Mouse (Mus musculus): ENCODE measurements around the gene Ppil3. TPM values are rescaled to one million over a fixed set of nuclear protein-coding genes. Genes with fewer than 3 reads are reported as not detected.
A peak's percentile ranks its signal among the peaks of the same experiment; 100 is the strongest.

The Ppil3 gene
- polyA plus RNA-seq, 2 experiments: 18.6 to 29.8 TPM

- Histone ChIP-seq H3K36me3 (replicated peaks; ENCODE audit: control insufficient read depth, insufficient read depth, low read depth) (peaks cover 20% of the 10 kb centered on the region), H3K4me3 (ENCODE audit: insufficient read depth in 1 of 2, low read depth in 2 of 2, low read length in 2 of 2) (peak overlapping the region; percentile 87 to 89), H3K27ac (peak overlapping the region; percentile 41), H3K9me3 (ENCODE audit: control insufficient read depth, low read length) (no peaks in the 10 kb centered on the region), H3K4me2 (ENCODE audit: low read depth) (peak overlapping the region; percentile 95), H3K4me1 (replicated peaks; ENCODE audit: control insufficient read depth in 2 of 2, insufficient read depth in 2 of 2, low read length in 1 of 2) (peaks cover 4 to 9% of the 10 kb centered on the region in 2 experiments; a peak in 2 of 4 replicates), H3K27me3 (ENCODE audit: control insufficient read depth, insufficient read depth, low read length) (no peaks in the 10 kb centered on the region), H3K9ac (replicated peaks) (peak overlapping the region; percentile 87)
- DNase-seq (ENCODE audit: low read depth in 3 of 3, low spot score in 3 of 3) (no peak), ATAC-seq (ENCODE audit: insufficient read depth) (no peak)
- no peak for TF ChIP-seq CTCF (IDR thresholded peaks at IDR 0.05; ENCODE audit: low read depth)
- no peak for TF ChIP-seq EP300 (IDR thresholded peaks at IDR 0.05; ENCODE audit: low read depth)
- WGBS (ENCODE audit: insufficient replicate concordance): 43% methylated on average over 19 of the region's 19 CpGs
These were observed 53.6 kb downstream of the Ppil3 start for GRCm38 (mm10) chr1:58391421-58392267.

GRCm38 (mm10) chr1:58382586-58383281 is 62.6 kb downstream of the Ppil3 start:
- DNase-seq (ENCODE audit: low read depth in 3 of 3, low spot score in 3 of 3) (no peak), ATAC-seq (ENCODE audit: insufficient read depth) (no peak)
- no peak overlapping the region for H3K4me3 ChIP-seq (ENCODE audit: insufficient read depth in 1 of 2, low read depth in 2 of 2, low read length in 2 of 2)
- no peaks in the 10 kb centered on the region for H3K36me3 ChIP-seq (replicated peaks; ENCODE audit: control insufficient read depth, insufficient read depth, low read depth)
- no peak for TF ChIP-seq CTCF (IDR thresholded peaks at IDR 0.05; ENCODE audit: low read depth)
- no peak for TF ChIP-seq EP300 (IDR thresholded peaks at IDR 0.05; ENCODE audit: low read depth)
- H3K9me3 ChIP-seq (ENCODE audit: control insufficient read depth, low read length): no peaks in the 10 kb centered on the region
- no peak overlapping the region for H3K27ac ChIP-seq
- H3K4me1 ChIP-seq (replicated peaks; ENCODE audit: control insufficient read depth in 2 of 2, insufficient read depth in 2 of 2, low read length in 1 of 2): no peaks in the 10 kb centered on the region
- no peak overlapping the region for H3K9ac ChIP-seq (replicated peaks)
- H3K27me3 ChIP-seq (ENCODE audit: control insufficient read depth, insufficient read depth, low read length): no peaks in the 10 kb centered on the region
- WGBS (ENCODE audit: insufficient replicate concordance): 68% methylated on average over 5 of the region's 5 CpGs
- H3K4me2 ChIP-seq (ENCODE audit: low read depth): no peak overlapping the region

Other genes starting within 250 kb of the Ppil3 start
- 0.10 and 0.75 TPM in 2 replicates for gene Aox4, start 235.1 kb downstream of the Ppil3 start, polyA plus RNA-seq (2012; rRNA removed)
- gene Aox4, start 235.1 kb downstream of the Ppil3 start, polyA plus RNA-seq (2014; fragmentation: Nextera tagmentation; extraction: Ambion mirVana): 0.22 and 0.25 TPM in 2 replicates
- 0.01 TPM in 1 of 2 replicates, not detected in the other for gene Aox2, start 167.2 kb downstream of the Ppil3 start, polyA plus RNA-seq (2012; rRNA removed)
- not detected in 2 replicates for gene Aox2, start 167.2 kb downstream of the Ppil3 start, polyA plus RNA-seq (2014; fragmentation: Nextera tagmentation; extraction: Ambion mirVana)
- gene Bzw1, start 52.6 kb downstream of the Ppil3 start, polyA plus RNA-seq (2012; rRNA removed): 25.8 and 38.3 TPM in 2 replicates
- gene Bzw1, start 52.6 kb downstream of the Ppil3 start, polyA plus RNA-seq (2014; fragmentation: Nextera tagmentation; extraction: Ambion mirVana): 152 and 153 TPM in 2 replicates
- gene Clk1, start 21.4 kb downstream of the Ppil3 start, polyA plus RNA-seq (2012; rRNA removed): 49.0 and 97.9 TPM in 2 replicates
- gene Clk1, start 21.4 kb downstream of the Ppil3 start, polyA plus RNA-seq (2014; fragmentation: Nextera tagmentation; extraction: Ambion mirVana): 69.3 and 78.5 TPM in 2 replicates
- gene Nif3l1, start 335 bp downstream of the Ppil3 start, polyA plus RNA-seq (2012; rRNA removed): 10.3 and 10.7 TPM in 2 replicates
- 16.5 and 18.0 TPM in 2 replicates for gene Nif3l1, start 335 bp downstream of the Ppil3 start, polyA plus RNA-seq (2014; fragmentation: Nextera tagmentation; extraction: Ambion mirVana)
- 17.7 and 21.2 TPM in 2 replicates for gene Orc2, start 59.6 kb upstream of the Ppil3 start, polyA plus RNA-seq (2012; rRNA removed)
- 39.0 and 40.0 TPM in 2 replicates for gene Orc2, start 59.6 kb upstream of the Ppil3 start, polyA plus RNA-seq (2014; fragmentation: Nextera tagmentation; extraction: Ambion mirVana)
- 0.63 and 0.95 TPM in 2 replicates for gene Fam126b, start 140.8 kb upstream of the Ppil3 start, polyA plus RNA-seq (2012; rRNA removed)
- gene Fam126b, start 140.8 kb upstream of the Ppil3 start, polyA plus RNA-seq (2014; fragmentation: Nextera tagmentation; extraction: Ambion mirVana): 2.4 and 2.9 TPM in 2 replicates
- gene Ndufb3, start 140.9 kb upstream of the Ppil3 start, polyA plus RNA-seq (2012; rRNA removed): 43.5 and 93.3 TPM in 2 replicates
- 118 and 123 TPM in 2 replicates for gene Ndufb3, start 140.9 kb upstream of the Ppil3 start, polyA plus RNA-seq (2014; fragmentation: Nextera tagmentation; extraction: Ambion mirVana)